8 mouse cellular contexts compared by ENCODE assay signal in the genomic region with DNA sequence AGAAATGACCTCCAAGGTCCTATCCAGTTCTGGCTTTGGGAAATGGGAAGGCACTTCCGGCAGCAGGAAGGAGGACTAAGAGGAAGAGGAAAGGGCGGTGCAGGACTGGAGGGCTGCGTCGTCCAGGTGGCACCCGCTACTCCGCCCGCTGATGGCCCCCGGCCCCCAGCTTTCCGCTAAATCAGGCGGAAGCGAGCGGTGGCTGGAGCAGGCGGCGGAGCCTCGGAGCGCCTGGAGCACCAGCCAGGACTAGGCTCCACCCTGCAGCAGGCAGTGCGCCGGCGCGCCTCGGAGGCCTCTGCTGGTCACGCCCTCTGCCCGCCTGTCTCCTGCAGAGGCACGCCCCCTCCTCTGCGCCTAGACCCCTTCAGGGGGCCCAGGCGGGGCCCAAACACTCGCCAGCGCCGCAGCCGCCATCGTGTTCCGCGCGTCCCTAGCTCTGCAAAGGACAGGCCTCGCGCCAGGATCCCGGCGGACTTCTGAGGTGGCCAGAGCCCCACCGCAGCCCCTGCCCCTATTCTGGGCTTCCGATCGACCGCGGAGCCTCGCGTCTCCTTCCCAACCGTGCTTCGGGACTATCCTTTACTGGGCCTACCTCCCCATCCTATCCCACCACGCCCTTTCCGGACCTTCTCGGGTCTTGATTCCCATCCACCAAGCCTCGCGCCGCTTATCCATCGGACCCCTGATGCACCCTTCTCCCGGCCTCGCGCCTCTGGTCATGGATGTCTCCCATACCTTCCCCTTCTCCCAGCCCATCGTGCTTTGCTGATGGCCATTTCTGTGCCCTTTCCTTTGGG. TPM values are rescaled to one million over a fixed set of nuclear protein-coding genes. Genes with fewer than 3 reads are reported as not detected.
DNase-seq lines count a peak whose midpoint lies in the region; ATAC-seq lines count a peak whose summit lies in the region.

TSS of gene Cul7 (plus strand) at position 106 of the 800 bp plus-strand sequence.

- peak within 1 kb of the TSS; percentile 95 for H3K27ac ChIP-seq in intestine, embryonic 14.5 days (ENCODE audit: low read depth)

- peak within 1 kb of the TSS; percentile 85 for H3K4me2 ChIP-seq in intestine, embryonic 14.5 days (ENCODE audit: low read length)

- H3K36me3 ChIP-seq in intestine, embryonic 14.5 days (ENCODE audit: control insufficient read depth, insufficient read depth, low read length), result peaks cover 41% of the 10 kb centered on the region

- peak within 1 kb of the TSS; percentile 86 for H3K9ac ChIP-seq in intestine, embryonic 14.5 days (ENCODE audit: low read length)

- peak within 1 kb of the TSS; percentile 67 for H3K4me3 ChIP-seq in intestine, embryonic 14.5 days (ENCODE audit: low read depth, low read length)

- H3K4me1 ChIP-seq in intestine, embryonic 14.5 days (replicated peaks; ENCODE audit: control insufficient read depth, insufficient read depth, low read length), result peaks cover 28% of the 10 kb centered on the region

- WGBS in intestine, embryonic 14.5 days, result under 1% methylated on average over 56 of the region's 58 CpGs

- intact Hi-C loops in left cerebral cortex, postnatal 14 days (cut with DNase I), result no loop called here

- 0 out of 2 replicates have a peak, but pooled peaks cover 2% of the 10 kb centered on the region for H3K9me3 ChIP-seq in intestine, embryonic 14.5 days (ENCODE audit: control insufficient read depth, low read length)

- peak; percentile 82 to 83 for DNase-seq in adrenal gland, adult 18-20 months (ENCODE audit: low spot score in 2 of 2)
- peak; percentile 96 for DNase-seq in embryo, embryonic 10.5 days (ENCODE audit: low spot score)
- DNase-seq in gastrocnemius, postnatal 25 days, result peak; percentile 95
- DNase-seq in intestine, embryonic 14.5 days (ENCODE audit: low spot score), result peak; percentile 91
- peak; percentile 91 to 92 for DNase-seq in left cerebral cortex, postnatal 14 days (ENCODE audit: low spot score in 2 of 2)
- peak; percentile 93 for DNase-seq in right cerebral cortex, postnatal 14 days
- peak; percentile 80 for DNase-seq in urinary bladder, postnatal 25 days (ENCODE audit: low spot score)

- no peaks in the 10 kb centered on the region for H3K27me3 ChIP-seq in intestine, embryonic 14.5 days (replicated peaks; ENCODE audit: control insufficient read depth, insufficient read depth, low read length)

- ATAC-seq in intestine, embryonic 14.5 days (replicated peaks; ENCODE audit: low FRiP score, low TSS enrichment, low read depth), result peak; percentile 84
- peak; percentile 83 for ATAC-seq in megakaryocyte-erythroid progenitor cell, adult 5-6 weeks (replicated peaks; ENCODE audit: low FRiP score, low TSS enrichment, poor library complexity, severe bottlenecking)

RNA-seq across cellular contexts. Expression of gene Cul7, which starts in this region (rescaled TPM):
- 10 to 100 TPM; 32.1 to 36.3 TPM for total RNA-seq in adrenal gland, adult 18-20 months (2021)
- 10 to 100 TPM in 1 of 2 experiments, 1 to 10 TPM in 1; 8.8 to 14.4 TPM for total RNA-seq in gastrocnemius, postnatal 25 days (2021)
- polyA plus RNA-seq in intestine, embryonic 14.5 days (2014; fragmentation: Nextera tagmentation; extraction: Ambion mirVana), result 43.4 and 43.7 TPM in 2 replicates
- 10 to 100 TPM; 30.2 to 33.4 TPM for total RNA-seq in left cerebral cortex, postnatal 14 days (2021)
- 11.2 and 12.6 TPM in 2 replicates for total RNA-seq in megakaryocyte-erythroid progenitor cell, adult 5-6 weeks (2014; fragmentation: Nextera tagmentation)
- total RNA-seq in megakaryocyte-erythroid progenitor cell, adult 5-6 weeks (2017), result 6.6 and 12.6 TPM in 2 replicates

Comparison
In these comparisons a context has a peak if more than half of its experiments do, and no peak if none do; other contexts are left out.
1. Peak in every context shown above with its lines: DNase-seq, ATAC-seq, H3K4me3 ChIP-seq and H3K27ac ChIP-seq.